Mouse (Mus musculus) midbrain, postnatal 0 days (tissue): ENCODE results near the gene Rnase4. TPM values are rescaled to one million over a fixed set of nuclear protein-coding genes. Genes with fewer than 3 reads are reported as not detected.
A peak's percentile ranks its signal among the peaks of the same experiment; 100 is the strongest.

Experiments used
- ATAC-seq: fragments of 200-750 bp; cut with Nextera tagmentation; 2 replicates; pipeline ENCODE4 v1.8.0; 2017; ENCODE audit warnings: moderate number of reproducible peaks, mild to moderate bottlenecking, moderate TSS enrichment, moderate library complexity; ENCODE audit not compliant: low FRiP score
- DNase-seq: peaks from one replicate; pipeline ENCODE4 v3.0.0-alpha.2; 2015; ENCODE audit warnings: low spot score
- H3K27ac ChIP-seq: fragments of 300-500 bp; sonication (generic); 2 replicates; pipeline ENCODE4 v1.5.1; 2014; ENCODE audit warnings: low read depth, mild to moderate bottlenecking, low read length, mixed read lengths
- H3K27me3 ChIP-seq: fragments of 300-500 bp; sonication (generic); 2 replicates; pipeline ENCODE4 v1.6.1; 2014; ENCODE audit warnings: low read length, control low read depth, mixed read lengths; ENCODE audit not compliant: insufficient read depth
- H3K36me3 ChIP-seq: fragments of 300-500 bp; sonication (generic); 2 replicates; pipeline ENCODE4 v1.6.1; 2014; ENCODE audit warnings: low read length, control low read depth, mixed read lengths; ENCODE audit not compliant: insufficient read depth
- H3K4me1 ChIP-seq: fragments of 300-500 bp; sonication (generic); 2 replicates; pipeline ENCODE4 v1.6.1; 2014; ENCODE audit warnings: mild to moderate bottlenecking, control low read depth, antibody characterized with exemption, low read length, mixed read lengths; ENCODE audit not compliant: insufficient read depth
- H3K4me2 ChIP-seq: fragments of 300-500 bp; sonication (generic); 2 replicates; pipeline ENCODE4 v1.6.1; 2014; ENCODE audit warnings: low read depth, mild to moderate bottlenecking, low read length, mixed read lengths; ENCODE audit not compliant: poor library complexity, severe bottlenecking
- H3K4me3 ChIP-seq: fragments of 300-500 bp; sonication (generic); 2 replicates; pipeline ENCODE4 v1.5.1; 2014; ENCODE audit warnings: low read depth, mild to moderate bottlenecking, low read length, moderate library complexity
- H3K9ac ChIP-seq: fragments of 300-500 bp; sonication (generic); replicated peaks from 2 replicates; pipeline ENCODE4 v1.6.1; 2014; ENCODE audit warnings: mild to moderate bottlenecking, low read length, moderate library complexity, mixed read lengths; ENCODE audit not compliant: poor library complexity, severe bottlenecking
- H3K9me3 ChIP-seq: fragments of 300-500 bp; sonication (generic); 2 replicates; pipeline ENCODE4 v1.6.1; 2016; ENCODE audit warnings: low read length, control low read depth
- CTCF ChIP-seq: IDR thresholded peaks from 2 replicates; pipeline ENCODE4 v1.5.1; 2016; ENCODE audit warnings: antibody characterized with exemption, mild to moderate bottlenecking
- WGBS: fragments of 180-500 bp; shearing (Covaris S2); extraction: QIAGEN DNeasy Blood & Tissue Kit; methylation state at CpG from one replicate; pipeline ENCODE4 v1.1.7; 2014; 5-methylcytosine and 5-hydroxymethylcytosine counted together
- polyA plus RNA-seq: library from polyadenylated mRNA; unstranded; fragments of >200 nt; fragmentation: Nextera tagmentation; extraction: Ambion mirVana; gene quantifications from 2 replicates; pipeline ENCODE4 v1.2.1, GENCODE M21; 2015
- total RNA-seq: library from RNA; depleted of rRNA; stranded (reverse); fragments of >200 nt; gene quantifications from 2 replicates; pipeline ENCODE4 v1.2.3, GENCODE M21; 2014

Gene Rnase4
- total and polyA plus RNA-seq, 2 experiments from 2014 or later: 14.9 to 29.3 TPM

DNA sequence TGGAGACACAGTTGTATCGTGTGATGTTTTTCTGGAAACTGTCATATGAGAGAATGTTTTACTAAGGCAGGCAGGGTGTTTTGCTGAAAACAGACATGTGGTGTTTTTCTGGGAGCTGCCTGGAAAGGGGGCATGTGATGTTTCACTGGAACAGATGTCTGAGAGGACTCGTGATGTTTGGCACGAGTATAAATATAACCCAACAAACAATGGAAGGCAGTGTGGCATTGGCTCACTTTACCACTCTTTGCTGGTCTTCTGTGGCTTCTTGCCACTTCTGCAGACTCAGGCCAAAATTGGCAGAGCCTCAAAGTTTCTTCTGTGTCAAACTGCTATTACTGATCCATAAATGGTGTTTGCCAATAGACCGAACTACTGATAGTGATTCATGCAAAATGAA is 52.4 kb downstream of the Rnase4 start:
- WGBS: 80% methylated on average over 4 of the region's 4 CpGs
- TF ChIP-seq CTCF: no peak
- DNase-seq (peak; percentile 28), ATAC-seq (no peak)
- no peak overlapping the region for H3K9ac ChIP-seq
- no peak overlapping the region for H3K4me3 ChIP-seq
- no peaks in the 10 kb centered on the region for H3K36me3 ChIP-seq
- H3K27me3 ChIP-seq: no peaks in the 10 kb centered on the region
- no peaks in the 10 kb centered on the region for H3K4me1 ChIP-seq
- no peak overlapping the region for H3K27ac ChIP-seq
- no peak overlapping the region for H3K4me2 ChIP-seq
- H3K9me3 ChIP-seq: no peaks in the 10 kb centered on the region

DNA sequence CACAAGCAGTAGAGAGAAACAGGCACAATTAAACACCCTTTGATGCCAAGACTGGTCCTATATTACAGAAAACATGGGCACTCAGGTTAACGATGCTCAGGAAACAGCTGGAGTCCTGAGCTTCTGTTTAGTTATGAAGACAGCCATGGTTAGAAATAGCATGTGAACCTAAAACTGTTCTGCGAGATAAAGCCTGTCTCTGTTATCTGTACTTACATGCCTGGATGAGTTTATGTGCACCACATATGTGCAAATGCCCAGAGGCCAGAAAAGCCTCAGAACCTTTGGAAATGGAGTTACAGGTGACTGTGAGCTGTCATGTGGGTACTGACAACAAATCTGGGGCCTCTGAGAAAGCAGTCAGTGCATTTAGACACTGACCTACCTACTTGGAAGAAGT is 53.1 kb downstream of the Rnase4 start:
- WGBS: 90% methylated on average over 2 of the region's 2 CpGs
- H3K9me3 ChIP-seq: no peaks in the 10 kb centered on the region

DNA sequence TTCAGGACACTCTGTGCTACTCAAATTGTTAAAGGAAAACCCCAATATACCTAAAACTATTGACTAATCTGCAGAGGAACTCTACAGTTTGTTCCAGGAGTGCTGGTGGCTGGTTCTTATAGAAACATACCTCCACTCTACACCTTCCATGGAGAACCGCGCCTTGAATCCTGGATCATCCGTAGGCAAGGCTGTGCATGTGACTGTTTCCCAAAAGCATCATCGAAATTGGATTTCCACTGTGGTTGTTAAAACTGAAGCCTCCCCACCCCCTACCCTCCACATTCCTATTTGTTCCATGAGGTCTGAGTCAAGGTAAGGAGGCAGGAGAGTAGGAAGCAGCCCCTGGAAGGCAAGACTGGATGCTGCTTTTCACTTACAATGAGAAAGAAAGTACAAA is 53.6 kb downstream of the Rnase4 start:
- ATAC-seq: no peak
- no peak for TF ChIP-seq CTCF
- Histone ChIP-seq H3K4me2 (no peak overlapping the region), H3K9ac (no peak overlapping the region), H3K27me3 (no peaks in the 10 kb centered on the region), H3K9me3 (no peaks in the 10 kb centered on the region), H3K4me3 (no peak overlapping the region), H3K4me1 (no peaks in the 10 kb centered on the region), H3K27ac (no peak overlapping the region), H3K36me3 (no peaks in the 10 kb centered on the region)
- WGBS: 96% methylated on average over 4 of the region's 4 CpGs
- DNase-seq: no peak

More for the DNA sequence above, 53.1 kb downstream of the Rnase4 start:
- no peak for TF ChIP-seq CTCF
- Histone ChIP-seq H3K4me3 (no peak overlapping the region), H3K4me1 (no peaks in the 10 kb centered on the region), H3K9ac (no peak overlapping the region), H3K36me3 (no peaks in the 10 kb centered on the region), H3K27ac (no peak overlapping the region), H3K4me2 (no peak overlapping the region), H3K27me3 (no peaks in the 10 kb centered on the region)
- no peak for DNase-seq
- no peak for ATAC-seq

DNA sequence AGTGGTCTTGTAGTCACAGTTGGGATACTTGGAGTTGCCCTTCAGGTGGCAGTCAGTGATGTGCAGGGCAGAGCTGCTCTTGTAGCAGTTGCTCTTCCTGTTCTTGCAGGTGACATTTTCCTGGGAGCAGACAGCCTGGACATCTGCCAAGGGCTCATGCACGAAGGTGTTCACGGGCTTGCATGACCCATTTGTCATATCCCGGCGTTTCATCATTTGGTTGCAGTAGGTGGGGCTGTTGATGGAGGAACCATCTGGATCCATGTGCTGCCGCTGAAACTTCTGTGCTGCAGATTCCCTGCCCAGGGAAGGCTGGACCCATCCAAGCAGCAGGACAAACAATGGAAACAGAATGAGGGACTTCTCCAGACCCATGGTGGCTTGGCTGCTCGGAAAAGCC is 54.6 kb downstream of the Rnase4 start:
- TF ChIP-seq CTCF: no peak
- no peak overlapping the region for H3K27ac ChIP-seq
- no peak for ATAC-seq
- no peak overlapping the region for H3K4me3 ChIP-seq
- H3K9me3 ChIP-seq: no peaks in the 10 kb centered on the region
- no peak overlapping the region for H3K9ac ChIP-seq
- 92% methylated on average over 6 of the region's 6 CpGs for WGBS
- DNase-seq: no peak
- no peaks in the 10 kb centered on the region for H3K27me3 ChIP-seq
- no peaks in the 10 kb centered on the region for H3K36me3 ChIP-seq
- H3K4me2 ChIP-seq: no peak overlapping the region
- H3K4me1 ChIP-seq: no peaks in the 10 kb centered on the region

GRCm38 (mm10) chr14:51146685-51147084 is 55.8 kb downstream of the Rnase4 start, which contains the start of gene Rnase1:
Gene Rnase1, minus strand, starts transcription at chr14:51146785.
- ATAC-seq: no peak

GRCm38 (mm10) chr14:51148006-51148405 is 57.1 kb downstream of the Rnase4 start:
- Histone ChIP-seq H3K4me3 (no peak overlapping the region), H3K27me3 (no peaks in the 10 kb centered on the region), H3K27ac (no peak overlapping the region), H3K9me3 (no peaks in the 10 kb centered on the region), H3K4me1 (no peaks in the 10 kb centered on the region), H3K36me3 (no peaks in the 10 kb centered on the region), H3K4me2 (no peak overlapping the region), H3K9ac (no peak overlapping the region)
- ATAC-seq: no peak
- no peak for TF ChIP-seq CTCF
- no peak for DNase-seq
- 68% methylated on average over 3 of the region's 3 CpGs for WGBS

More at GRCm38 (mm10) chr14:51146685-51147084, 55.8 kb downstream of the Rnase4 start, which contains the start of gene Rnase1:
- Histone ChIP-seq H3K4me1 (no peaks in the 10 kb centered on the region), H3K9ac (no peak within 1 kb of the TSS), H3K4me3 (no peak within 1 kb of the TSS), H3K9me3 (no peaks in the 10 kb centered on the region), H3K36me3 (no peaks in the 10 kb centered on the region), H3K27me3 (no peaks in the 10 kb centered on the region), H3K27ac (no peak within 1 kb of the TSS), H3K4me2 (no peak within 1 kb of the TSS)
- no peak for TF ChIP-seq CTCF
- 51% methylated on average over 2 of the region's 2 CpGs for WGBS
- DNase-seq: no peak
